Mouse (Mus musculus) gastrocnemius, adult 8-10 months (tissue): ENCODE measurements around the gene Grm8. TPM values are rescaled to one million over a fixed set of nuclear protein-coding genes. Genes with fewer than 3 reads are reported as not detected.

Source experiments
- DNase-seq, 2 experiments: peaks; one replicate each; pipeline ENCODE4 v3.0.0; 2022; ENCODE audit warnings: low spot score in 2 of 2
- microRNA-seq: library from miRNA; unstranded; fragments of <30 nt; microRNA quantifications from one replicate; pipeline ENCODE4 v1.2.0, GENCODE M21; 2022
- total RNA-seq, 4 experiments: library from RNA; stranded (reverse); gene quantifications; 2 replicates each; pipeline ENCODE4 v1.2.4; 2022

Grm8 gene
- total RNA-seq, 4 experiments from 2014 or later, result 0.08 to 0.47 (median 0.19) TPM

DNA sequence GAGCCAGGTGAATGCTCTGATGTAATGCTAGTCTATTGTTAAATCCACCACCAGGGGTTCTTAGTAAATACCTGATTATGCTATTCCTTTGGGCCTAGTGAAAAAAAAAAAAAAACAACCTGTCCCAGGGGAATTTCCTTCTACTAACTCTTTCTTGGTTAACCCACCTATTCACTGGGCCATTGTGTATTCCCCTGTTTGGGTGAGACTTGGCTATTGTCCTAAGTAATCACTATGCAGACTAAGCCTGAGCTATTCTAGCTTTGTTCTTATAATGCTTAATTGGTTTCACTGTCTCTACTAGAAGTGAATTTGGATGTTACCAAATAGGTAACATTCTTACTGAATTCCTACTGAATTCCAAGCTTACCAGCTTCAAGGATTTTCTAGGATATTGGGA is 872.4 kb downstream of the Grm8 start:
- DNase-seq, result no peak

GRCm38 (mm10) chr6:27240416-27240815 is 894.6 kb downstream of the Grm8 start:
- peak; percentile 5 to 8 for DNase-seq

GRCm38 (mm10) chr6:27239968-27240367 is 895.0 kb downstream of the Grm8 start:
- DNase-seq, result no peak

Small RNA genes within 50 kb of the gene (microRNA-seq; reads per million reads assigned to microRNA genes)
- gene Mir592, result 5.8 reads per million
